In genomic region chr11:121239669-121240068, GRCm38 (mm10) we compare ENCODE assay signal across 13 mouse cellular contexts. TPM values are rescaled to one million over a fixed set of nuclear protein-coding genes. Genes with fewer than 3 reads are reported as not detected.
DNase-seq lines count a peak whose midpoint lies in the region; ATAC-seq and TF ChIP-seq lines count a peak whose summit lies in the region.
"Had no signal": no experiment of that assay in that cellular context is flagged by ENCODE, and none has a peak within 500 bp of the region (broad histone marks: within the 10 kb centered on the region; RNA-seq: fewer than 3 reads in every experiment).

No protein-coding gene starts in this region.

- no peak for TF ChIP-seq POLR2A in lung, adult 2 months (IDR thresholded peaks at IDR 0.05; ENCODE audit: borderline replicate concordance, extremely low read depth, low read depth, low read length)
- no peak for TF ChIP-seq POLR2A in bone marrow, adult 2 months (IDR thresholded peaks at IDR 0.05; ENCODE audit: borderline replicate concordance, control insufficient read depth, low read depth, low read length)

- H3K4me3 ChIP-seq in gastrocnemius, adult 2 months, result no peak overlapping the region
- peak overlapping the region; percentile 74; the same call in 1 of the 2 replicates for H3K4me3 ChIP-seq in lung, embryonic 14.5 days (ENCODE audit: low read depth, low read length)
- H3K4me3 ChIP-seq in lung, adult 2 months (replicated peaks; ENCODE audit: extremely low read depth, low read depth, low read length), result no peak overlapping the region
- peak overlapping the region; percentile 25 for H3K4me3 ChIP-seq in bone marrow, adult 2 months (replicated peaks; ENCODE audit: control insufficient read depth, low read depth, low read length)
- H3K4me3 ChIP-seq in liver, embryonic 15.5 days (replicated peaks), result peak overlapping the region; percentile 92
- H3K4me3 ChIP-seq: hindbrain, embryonic 12.5 days; limb, embryonic 12.5 days had no signal

- peak overlapping the region; percentile 16; the same call in 1 of the 2 replicates for H3K27ac ChIP-seq in gastrocnemius, adult 2 months
- H3K27ac ChIP-seq in lung, embryonic 14.5 days (ENCODE audit: low read depth), result peak overlapping the region; percentile 42; the same call in 1 of the 2 replicates
- H3K27ac ChIP-seq in bone marrow, adult 2 months (ENCODE audit: control insufficient read depth, insufficient read depth, low read depth, low read length, poor library complexity), result peak overlapping the region; percentile 81
- peak overlapping the region; percentile 98 for H3K27ac ChIP-seq in liver, embryonic 15.5 days (replicated peaks)
- H3K27ac ChIP-seq: hindbrain, embryonic 12.5 days; limb, embryonic 12.5 days; macrophage had no signal

- ATAC-seq in lung, embryonic 14.5 days (ENCODE audit: insufficient read depth), result no peak
- ATAC-seq in liver, embryonic 15.5 days (ENCODE audit: insufficient read depth), result peak; percentile 46

- H3K4me2 ChIP-seq in lung, embryonic 14.5 days, result peak overlapping the region; percentile 68
- peak overlapping the region; percentile 73 for H3K4me2 ChIP-seq in liver, embryonic 15.5 days

- no peaks in the 10 kb centered on the region for H3K9me3 ChIP-seq in lung, embryonic 14.5 days (ENCODE audit: low read depth, low read length)
- H3K9me3 ChIP-seq in liver, embryonic 15.5 days (replicated peaks), result no peaks in the 10 kb centered on the region
- H3K9me3 ChIP-seq: hindbrain, embryonic 12.5 days; limb, embryonic 12.5 days had no signal

- no peaks in the 10 kb centered on the region for H3K27me3 ChIP-seq in lung, embryonic 14.5 days (ENCODE audit: insufficient read depth, low read length)
- H3K27me3 ChIP-seq in liver, embryonic 15.5 days, result no peaks in the 10 kb centered on the region
- H3K27me3 ChIP-seq: hindbrain, embryonic 12.5 days; limb, embryonic 12.5 days had no signal

- peaks cover 53% of the 10 kb centered on the region for H3K36me3 ChIP-seq in lung, embryonic 14.5 days (ENCODE audit: insufficient read depth)
- peaks cover 61% of the 10 kb centered on the region for H3K36me3 ChIP-seq in liver, embryonic 15.5 days (replicated peaks)

- intact Hi-C loops in gastrocnemius, adult 2 months (cut with DNase I), result loop anchor here (5.0 kb wide), 1 partner anchor 113 kb away; the partner anchor contains the start of gene Wdr45b
- intact Hi-C loops in gastrocnemius, postnatal 14 days (cut with DNase I; ENCODE audit: low total_unique reads), result no loop called here

- no peaks in the 10 kb centered on the region for H3K4me1 ChIP-seq in lung, embryonic 14.5 days (ENCODE audit: insufficient read depth)
- peaks cover 2% of the 10 kb centered on the region; the same call in 1 of the 2 replicates for H3K4me1 ChIP-seq in lung, adult 2 months (ENCODE audit: control insufficient read depth, insufficient read depth, low read length)
- peaks cover 1% of the 10 kb centered on the region; the same call in 1 of the 2 replicates for H3K4me1 ChIP-seq in bone marrow, adult 2 months (ENCODE audit: control insufficient read depth, insufficient read depth, low read length)
- peaks cover 52% of the 10 kb centered on the region for H3K4me1 ChIP-seq in liver, embryonic 15.5 days (replicated peaks)

- no peak for TF ChIP-seq CTCF in gastrocnemius, adult 2 months (IDR thresholded peaks at IDR 0.05)
- TF ChIP-seq CTCF in lung, embryonic 14.5 days (IDR thresholded peaks at IDR 0.05; ENCODE audit: low read depth), result no peak
- TF ChIP-seq CTCF in lung, adult 2 months (IDR thresholded peaks at IDR 0.05; ENCODE audit: insufficient read depth, low read length), result no peak
- TF ChIP-seq CTCF in bone marrow, adult 2 months (IDR thresholded peaks at IDR 0.05; ENCODE audit: control insufficient read depth, insufficient read depth, low read length), result no peak

- H3K9ac ChIP-seq in lung, embryonic 14.5 days, result no peak overlapping the region
- peak overlapping the region; percentile 85 for H3K9ac ChIP-seq in liver, embryonic 15.5 days
- H3K9ac ChIP-seq: hindbrain, embryonic 12.5 days; limb, embryonic 12.5 days had no signal

- DNase-seq in gastrocnemius, adult 2 months, result no peak
- DNase-seq in gastrocnemius, postnatal 14 days, result no peak
- no peak for DNase-seq in lung, embryonic 14.5 days
- DNase-seq in lung, adult 2 months, result no peak
- no peak for DNase-seq in kidney, postnatal 25 days
- DNase-seq in lung, postnatal 10 days, result no peak
- DNase-seq: layer of hippocampus, adult 9-11 months; right cerebral cortex, adult 18-20 months had no signal

- WGBS in lung, embryonic 14.5 days, result 84% methylated on average over 2 of the region's 2 CpGs
- 93% methylated on average over 2 of the region's 2 CpGs for WGBS in lung, adult 2 months
- WGBS in bone marrow, adult 2 months, result 68% methylated on average over 2 of the region's 2 CpGs
- WGBS in liver, embryonic 15.5 days (ENCODE audit: insufficient replicate concordance), result 21% methylated on average over 2 of the region's 2 CpGs

RNA-seq across cellular contexts. Expression of gene Narf, which starts 2.6 kb away (rescaled TPM):
- total RNA-seq in gastrocnemius, adult 2 months (2021), result 100 to 1,000 TPM; 106 to 133 TPM
- 10 to 100 TPM; 40.9 to 56.1 TPM for total RNA-seq in gastrocnemius, postnatal 14 days (2021)
- 39.6 and 44.7 TPM in 2 replicates for polyA plus RNA-seq in lung, embryonic 14.5 days (2014; fragmentation: Nextera tagmentation; extraction: Ambion mirVana)
- polyA plus RNA-seq in lung, adult 2 months (2012; rRNA removed), result 16.6 and 21.5 TPM in 2 replicates
- polyA plus RNA-seq in bone marrow, adult 2 months (2011; ENCODE audit: insufficient read depth, insufficient read length, low replicate concordance, missing spikeins), result 30.0 and 41.2 TPM in 2 replicates
- polyA plus RNA-seq in liver, embryonic 15.5 days (2015; fragmentation: Nextera tagmentation; extraction: Ambion mirVana), result 117 and 136 TPM in 2 replicates

RNA-seq across cellular contexts. Expression of gene Cybc1, which starts 10.5 kb away (rescaled TPM):
- 1 to 10 TPM; 3.3 to 3.6 TPM for total RNA-seq in gastrocnemius, adult 2 months (2021)
- 1 to 10 TPM; 4.4 to 5.6 TPM for total RNA-seq in gastrocnemius, postnatal 14 days (2021)
- polyA plus RNA-seq in lung, embryonic 14.5 days (2014; fragmentation: Nextera tagmentation; extraction: Ambion mirVana), result 29.1 and 35.7 TPM in 2 replicates
- polyA plus RNA-seq in lung, adult 2 months (2012; rRNA removed), result 23.7 and 25.3 TPM in 2 replicates
- 27.8 and 54.0 TPM in 2 replicates for polyA plus RNA-seq in bone marrow, adult 2 months (2011; ENCODE audit: insufficient read depth, insufficient read length, low replicate concordance, missing spikeins)
- 20.5 and 20.7 TPM in 2 replicates for polyA plus RNA-seq in liver, embryonic 15.5 days (2015; fragmentation: Nextera tagmentation; extraction: Ambion mirVana)

RNA-seq across cellular contexts. Expression of gene Foxk2, which starts 20.1 kb away (rescaled TPM):
- 10 to 100 TPM; 30.1 to 32.9 TPM for total RNA-seq in gastrocnemius, adult 2 months (2021)
- total RNA-seq in gastrocnemius, postnatal 14 days (2021), result 10 to 100 TPM; 18.9 to 24.7 TPM
- 11.3 and 11.6 TPM in 2 replicates for polyA plus RNA-seq in lung, embryonic 14.5 days (2014; fragmentation: Nextera tagmentation; extraction: Ambion mirVana)
- 30.3 and 34.2 TPM in 2 replicates for polyA plus RNA-seq in lung, adult 2 months (2012; rRNA removed)
- polyA plus RNA-seq in bone marrow, adult 2 months (2011; ENCODE audit: insufficient read depth, insufficient read length, low replicate concordance, missing spikeins), result 11.7 and 24.6 TPM in 2 replicates
- polyA plus RNA-seq in liver, embryonic 15.5 days (2015; fragmentation: Nextera tagmentation; extraction: Ambion mirVana), result 2.8 and 3.9 TPM in 2 replicates

RNA-seq across cellular contexts. Expression of gene Ogfod3, which starts 35.2 kb away (rescaled TPM):
- 10 to 100 TPM; 11.4 to 14.1 TPM for total RNA-seq in gastrocnemius, adult 2 months (2021)
- total RNA-seq in gastrocnemius, postnatal 14 days (2021), result 10 to 100 TPM; 10.0 to 12.0 TPM
- polyA plus RNA-seq in lung, embryonic 14.5 days (2014; fragmentation: Nextera tagmentation; extraction: Ambion mirVana), result 25.1 and 26.2 TPM in 2 replicates
- 11.5 and 14.1 TPM in 2 replicates for polyA plus RNA-seq in lung, adult 2 months (2012; rRNA removed)
- polyA plus RNA-seq in bone marrow, adult 2 months (2011; ENCODE audit: insufficient read depth, insufficient read length, low replicate concordance, missing spikeins), result 5.5 and 7.4 TPM in 2 replicates
- polyA plus RNA-seq in liver, embryonic 15.5 days (2015; fragmentation: Nextera tagmentation; extraction: Ambion mirVana), result 14.3 and 16.3 TPM in 2 replicates

RNA-seq across cellular contexts. Expression of gene Hexdc, which starts 35.4 kb away (rescaled TPM):
- total RNA-seq in gastrocnemius, adult 2 months (2021), result 1 to 10 TPM; 7.5 to 9.6 TPM
- 1 to 10 TPM; 6.0 to 7.7 TPM for total RNA-seq in gastrocnemius, postnatal 14 days (2021)
- 7.4 and 9.4 TPM in 2 replicates for polyA plus RNA-seq in lung, embryonic 14.5 days (2014; fragmentation: Nextera tagmentation; extraction: Ambion mirVana)
- 13.4 and 13.9 TPM in 2 replicates for polyA plus RNA-seq in lung, adult 2 months (2012; rRNA removed)
- polyA plus RNA-seq in bone marrow, adult 2 months (2011; ENCODE audit: insufficient read depth, insufficient read length, low replicate concordance, missing spikeins), result 5.0 and 11.8 TPM in 2 replicates
- polyA plus RNA-seq in liver, embryonic 15.5 days (2015; fragmentation: Nextera tagmentation; extraction: Ambion mirVana), result 3.0 and 3.7 TPM in 2 replicates

Comparison
In these comparisons a context has a peak if more than half of its experiments do, and no peak if none do; other contexts are left out.
1. H3K4me3 ChIP-seq: peak in lung, embryonic 14.5 days (single experiment), bone marrow, adult 2 months (single experiment) and liver, embryonic 15.5 days (single experiment); none in gastrocnemius, adult 2 months (single experiment) and lung, adult 2 months (single experiment).
2. H3K27ac ChIP-seq: peak in every context shown above with its lines; median percentile 98 in liver, embryonic 15.5 days; 81 in bone marrow, adult 2 months; 42 in lung, embryonic 14.5 days; 16 in gastrocnemius, adult 2 months.